Mouse (Mus musculus) cortical plate, adult 2 months (tissue): Measurements from ENCODE around the gene Cep83.

Experiments used
- CTCF ChIP-seq: fragments of 200-500 bp; IDR thresholded peaks from 2 replicates; pipeline ENCODE4 v1.5.1; 2011; ENCODE audit warnings: mild to moderate bottlenecking, control low read depth, low read length; ENCODE audit not compliant: insufficient read depth; ENCODE audit errors: extremely low read depth
- POLR2A ChIP-seq: fragments of 200-500 bp; IDR thresholded peaks from 2 replicates; pipeline ENCODE4 v1.6.1; 2011; ENCODE audit warnings: mild to moderate bottlenecking, low read length, control low read depth; ENCODE audit not compliant: insufficient read depth; ENCODE audit errors: extremely low read depth

DNA sequence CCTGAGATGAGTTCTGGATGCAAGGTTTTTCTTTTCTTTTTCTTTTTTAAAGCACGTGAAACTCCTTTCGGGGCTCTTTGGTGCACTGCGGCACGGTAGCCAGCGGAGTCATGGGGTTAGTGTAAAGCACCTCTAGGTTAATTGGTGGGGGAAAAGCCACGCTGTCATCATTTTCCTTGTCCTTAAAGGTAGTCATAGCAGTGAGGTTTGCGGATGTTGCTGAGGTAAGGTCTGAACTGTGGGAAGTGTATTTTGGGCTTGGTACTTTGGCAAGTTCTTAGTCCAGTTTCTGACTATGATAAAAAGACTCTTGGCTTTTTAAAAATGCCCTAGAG is 689 bp downstream of the Cep83 start:
- TF ChIP-seq CTCF (no peak), POLR2A (no peak)
